Mouse (Mus musculus) hindbrain, postnatal 0 days (tissue): Measurements from ENCODE around the gene Hist2h3b. TPM values are rescaled to one million over a fixed set of nuclear protein-coding genes. Genes with fewer than 3 reads are reported as not detected.
"Not testable (repeated sequence)": the region's sequence is repeated elsewhere in the genome, so short reads cannot be mapped to it uniquely, and the experiment has no call there.

Experiments
- ATAC-seq: fragments of 200-750 bp; cut with Nextera tagmentation; 2 replicates; pipeline ENCODE4 v1.8.0; 2017; ENCODE audit warnings: mild to moderate bottlenecking, moderate TSS enrichment, moderate library complexity
- DNase-seq: peaks from one replicate; pipeline ENCODE4 v3.0.0-alpha.2; 2015; ENCODE audit warnings: low spot score
- H3K27ac ChIP-seq: fragments of 300-500 bp; sonication (generic); 2 replicates; pipeline ENCODE4 v1.5.1; 2014; ENCODE audit warnings: mild to moderate bottlenecking
- H3K27me3 ChIP-seq: fragments of 300-500 bp; sonication (generic); 2 replicates; pipeline ENCODE4 v1.6.1; 2014; ENCODE audit warnings: low read length, mixed read lengths; ENCODE audit not compliant: insufficient read depth
- H3K36me3 ChIP-seq: fragments of 300-500 bp; sonication (generic); 2 replicates; pipeline ENCODE4 v1.6.1; 2014; ENCODE audit warnings: low read length, mixed read lengths; ENCODE audit not compliant: insufficient read depth
- H3K4me1 ChIP-seq: fragments of 300-500 bp; sonication (generic); 2 replicates; pipeline ENCODE4 v1.6.1; 2014; ENCODE audit warnings: antibody characterized with exemption, low read length, mixed read lengths; ENCODE audit not compliant: insufficient read depth
- H3K4me2 ChIP-seq: fragments of 300-500 bp; sonication (generic); 2 replicates; pipeline ENCODE4 v1.6.1; 2014; ENCODE audit warnings: low read depth, mild to moderate bottlenecking, low read length, moderate library complexity, mixed read lengths
- H3K4me3 ChIP-seq: fragments of 300-500 bp; sonication (generic); 2 replicates; pipeline ENCODE4 v1.5.1; 2014; ENCODE audit warnings: low read length
- H3K9ac ChIP-seq: fragments of 300-500 bp; sonication (generic); replicated peaks from 2 replicates; pipeline ENCODE4 v1.6.1; 2014; ENCODE audit warnings: mild to moderate bottlenecking, low read length, moderate library complexity, mixed read lengths
- H3K9me3 ChIP-seq: fragments of 300-500 bp; sonication (generic); 2 replicates; pipeline ENCODE4 v1.6.1; 2016; ENCODE audit warnings: low read length, mixed read lengths
- CTCF ChIP-seq: IDR thresholded peaks from 2 replicates; pipeline ENCODE4 v1.5.1; 2016; ENCODE audit warnings: antibody characterized with exemption, control low read depth, low read depth
- WGBS: fragments of 180-500 bp; shearing (Covaris S2); extraction: QIAGEN DNeasy Blood & Tissue Kit; methylation state at CpG from one replicate; pipeline ENCODE4 v1.1.7; 2014; 5-methylcytosine and 5-hydroxymethylcytosine counted together
- polyA plus RNA-seq: library from polyadenylated mRNA; unstranded; fragments of >200 nt; fragmentation: Nextera tagmentation; extraction: Ambion mirVana; gene quantifications from 2 replicates; pipeline ENCODE4 v1.2.1, GENCODE M21; 2015
- total RNA-seq: library from RNA; depleted of rRNA; stranded (reverse); fragments of >200 nt; gene quantifications from 2 replicates; pipeline ENCODE4 v1.2.3, GENCODE M21; 2014

Hist2h3b gene
- total and polyA plus RNA-seq, 2 experiments from 2014 or later, result 15.7 to 1,585 TPM

GRCm38 (mm10) chr3:96231758-96232120 lies 36.7 kb upstream of the Hist2h3b start:
- no peak overlapping the region for H3K27ac ChIP-seq
- no peak overlapping the region for H3K4me3 ChIP-seq
- ATAC-seq (no peak), DNase-seq (no peak)
- no peak overlapping the region for H3K4me2 ChIP-seq
- H3K27me3 ChIP-seq, result no peaks in the 10 kb centered on the region
- H3K36me3 ChIP-seq, result no peaks in the 10 kb centered on the region
- no peaks in the 10 kb centered on the region for H3K4me1 ChIP-seq
- 56% methylated on average over 2 of the region's 2 CpGs for WGBS
- TF ChIP-seq CTCF, result no peak
- H3K9ac ChIP-seq, result no peak overlapping the region
- H3K9me3 ChIP-seq, result no peaks in the 10 kb centered on the region

- Histone ChIP-seq H3K4me1 (no peaks in the 10 kb centered on the region), H3K4me2 (no peak overlapping the region), H3K9ac (no peak overlapping the region), H3K27me3 (no peaks in the 10 kb centered on the region), H3K36me3 (no peaks in the 10 kb centered on the region), H3K4me3 (no peak overlapping the region), H3K9me3 (no peaks in the 10 kb centered on the region), H3K27ac (no peak overlapping the region)
- peak; percentile 8; the same call in 1 of the 2 replicates for TF ChIP-seq CTCF
- no peak for DNase-seq
- no peak for ATAC-seq
- 89% methylated on average over 2 of the region's 2 CpGs for WGBS
Measured at GRCm38 (mm10) chr3:96234914-96235313, 33.5 kb upstream of the Hist2h3b start.

- WGBS, result 57% methylated on average over 3 of the region's 3 CpGs
- no peaks in the 10 kb centered on the region for H3K27me3 ChIP-seq
- no peak for DNase-seq
- H3K4me1 ChIP-seq, result no peaks in the 10 kb centered on the region
- TF ChIP-seq CTCF, result no peak
- ATAC-seq, result no peak
- H3K4me2 ChIP-seq, result no peak overlapping the region
- no peak overlapping the region for H3K4me3 ChIP-seq
- no peaks in the 10 kb centered on the region for H3K36me3 ChIP-seq
- no peak overlapping the region for H3K9ac ChIP-seq
- no peaks in the 10 kb centered on the region for H3K9me3 ChIP-seq
- no peak overlapping the region for H3K27ac ChIP-seq
Measured at GRCm38 (mm10) chr3:96235836-96236235, 32.6 kb upstream of the Hist2h3b start.

- H3K4me2 ChIP-seq, result peak overlapping the region; percentile 52
- no peak overlapping the region for H3K9ac ChIP-seq
- no peaks in the 10 kb centered on the region for H3K27me3 ChIP-seq
- ATAC-seq, result no peak
- no peak for TF ChIP-seq CTCF
- no peaks in the 10 kb centered on the region for H3K4me1 ChIP-seq
- no peak for DNase-seq
- no peaks in the 10 kb centered on the region for H3K36me3 ChIP-seq
- H3K4me3 ChIP-seq, result no peak overlapping the region
- no peaks in the 10 kb centered on the region for H3K9me3 ChIP-seq
- H3K27ac ChIP-seq, result no peak overlapping the region
- 79% methylated on average over 4 of the region's 4 CpGs for WGBS
Measured at GRCm38 (mm10) chr3:96236834-96237334, 31.6 kb upstream of the Hist2h3b start.

- ATAC-seq (no peak), DNase-seq (peak; percentile 7)
- Histone ChIP-seq H3K36me3 (no peaks in the 10 kb centered on the region), H3K9me3 (no peaks in the 10 kb centered on the region), H3K4me2 (peak overlapping the region; percentile 52), H3K4me1 (no peaks in the 10 kb centered on the region), H3K9ac (no peak overlapping the region), H3K27ac (no peak overlapping the region), H3K4me3 (peak overlapping the region; percentile 35), H3K27me3 (no peaks in the 10 kb centered on the region)
- TF ChIP-seq CTCF, result no peak
- 30% methylated on average over 7 of the region's 7 CpGs for WGBS
Measured at GRCm38 (mm10) chr3:96237335-96237903, 31.0 kb upstream of the Hist2h3b start.

- Histone ChIP-seq H3K27ac (no peak overlapping the region), H3K36me3 (no peaks in the 10 kb centered on the region), H3K4me1 (no peaks in the 10 kb centered on the region), H3K27me3 (no peaks in the 10 kb centered on the region), H3K4me3 (peak overlapping the region; percentile 35), H3K9ac (peak overlapping the region; percentile 51), H3K9me3 (no peaks in the 10 kb centered on the region), H3K4me2 (peak overlapping the region; percentile 52)
- WGBS, result 4% methylated on average over 12 of the region's 12 CpGs
- ATAC-seq, result no peak
- peak; percentile 22 for DNase-seq
- no peak for TF ChIP-seq CTCF
Measured at GRCm38 (mm10) chr3:96237904-96238511, 30.4 kb upstream of the Hist2h3b start.

GRCm38 (mm10) chr3:96238954-96239793 lies 29.3 kb upstream of the Hist2h3b start, which contains the start of gene Hist2h3c2:
Gene Hist2h3c2, minus strand, starts transcription at chr3:96239127.
- H3K4me3 ChIP-seq, result peak within 1 kb of the TSS; percentile 35
- not testable (repeated sequence) for H3K4me1 ChIP-seq, DNase-seq, H3K36me3 ChIP-seq, H3K9me3 ChIP-seq, H3K27me3 ChIP-seq
- H3K9ac ChIP-seq, result peak within 1 kb of the TSS; percentile 51
- H3K27ac ChIP-seq, result peak within 1 kb of the TSS; percentile 64; the same call in 1 of the 2 replicates
- H3K4me2 ChIP-seq, result peak within 1 kb of the TSS; percentile 52
- peak; percentile 94 for ATAC-seq
- WGBS, result 0% methylated on average over 12 of the region's 68 CpGs

GRCm38 (mm10) chr3:96239949-96240798 lies 28.3 kb upstream of the Hist2h3b start, which contains the start of gene Hist2h2aa2:
Gene Hist2h2aa2, minus strand, starts transcription at chr3:96240276.
- H3K9me3 ChIP-seq, H3K27me3 ChIP-seq, H3K36me3 ChIP-seq, H3K4me1 ChIP-seq: not testable (repeated sequence)
- ATAC-seq (peak; percentile 92), DNase-seq (peak; percentile 79)
- peak within 1 kb of the TSS; percentile 29 for H3K4me3 ChIP-seq
- H3K27ac ChIP-seq, result peak within 1 kb of the TSS; percentile 72
- peak within 1 kb of the TSS; percentile 53 for H3K4me2 ChIP-seq
- peak within 1 kb of the TSS; percentile 40; the same call in 1 of the 2 replicates for H3K9ac ChIP-seq
- WGBS, result 7% methylated on average over 12 of the region's 85 CpGs
